Mouse (Mus musculus) lung, embryonic 16.5 days (tissue): ENCODE measurements at regions not wholly inside any gene's neighbourhood (a gene's known extent, or its start where the extent isn't known, plus 50 kb on each side); places are given as distances from the start of the nearest gene placed in this dataset.

ENCODE experiments used
- ATAC-seq: fragments of 200-750 bp; cut with Nextera tagmentation; 2 replicates; pipeline ENCODE4 v1.8.0; 2017; ENCODE audit warnings: low read depth, mild to moderate bottlenecking, moderate library complexity
- H3K27ac ChIP-seq: fragments of 300-500 bp; sonication (generic); 2 replicates; pipeline ENCODE4 v1.5.1; 2014; ENCODE audit warnings: mild to moderate bottlenecking, control low read depth, low read length
- H3K27me3 ChIP-seq: fragments of 300-500 bp; sonication (generic); 2 replicates; pipeline ENCODE4 v1.6.1; 2014; ENCODE audit warnings: low read depth, low read length, mixed read lengths; ENCODE audit not compliant: control insufficient read depth, insufficient read depth
- H3K36me3 ChIP-seq: fragments of 300-500 bp; sonication (generic); 2 replicates; pipeline ENCODE4 v1.6.1; 2014; ENCODE audit warnings: low read length; ENCODE audit not compliant: control insufficient read depth, insufficient read depth
- H3K4me1 ChIP-seq: fragments of 300-500 bp; sonication (generic); replicated peaks from 2 replicates; pipeline ENCODE4 v1.6.1; 2014; ENCODE audit warnings: low read length, mixed read lengths; ENCODE audit not compliant: control insufficient read depth, insufficient read depth
- H3K4me2 ChIP-seq: fragments of 300-500 bp; sonication (generic); 2 replicates; pipeline ENCODE4 v1.6.1; 2014; ENCODE audit warnings: low read depth, low read length, control low read depth
- H3K4me3 ChIP-seq: fragments of 300-500 bp; sonication (generic); 2 replicates; pipeline ENCODE4 v1.5.1; 2014; ENCODE audit warnings: mild to moderate bottlenecking, low read length, control low read depth
- H3K9ac ChIP-seq: fragments of 300-500 bp; sonication (generic); 2 replicates; pipeline ENCODE4 v1.6.1; 2014; ENCODE audit warnings: low read length, control low read depth
- H3K9me3 ChIP-seq: fragments of 300-500 bp; sonication (generic); 2 replicates; pipeline ENCODE4 v1.6.1; 2016; ENCODE audit warnings: low read length; ENCODE audit not compliant: control insufficient read depth
- WGBS: fragments of 180-500 bp; shearing (Covaris S2); extraction: QIAGEN DNeasy Blood & Tissue Kit; methylation state at CpG from one replicate; pipeline ENCODE4 v1.1.7; 2014; 5-methylcytosine and 5-hydroxymethylcytosine counted together

- no peak for ATAC-seq
- Histone ChIP-seq H3K36me3 (no peaks in the 10 kb centered on the region), H3K4me2 (no peak overlapping the region), H3K9ac (no peak overlapping the region), H3K4me1 (peaks cover 8% of the 10 kb centered on the region), H3K27ac (no peak overlapping the region), H3K27me3 (no peaks in the 10 kb centered on the region), H3K4me3 (no peak overlapping the region), H3K9me3 (0 out of 2 replicates have a peak, but pooled peaks cover 3% of the 10 kb centered on the region)
- WGBS = 38% methylated on average over 4 of the region's 4 CpGs
Measured at GRCm38 (mm10) chr2:28141975-28142374, 50.8 kb upstream of the Olfm1 start.

DNA sequence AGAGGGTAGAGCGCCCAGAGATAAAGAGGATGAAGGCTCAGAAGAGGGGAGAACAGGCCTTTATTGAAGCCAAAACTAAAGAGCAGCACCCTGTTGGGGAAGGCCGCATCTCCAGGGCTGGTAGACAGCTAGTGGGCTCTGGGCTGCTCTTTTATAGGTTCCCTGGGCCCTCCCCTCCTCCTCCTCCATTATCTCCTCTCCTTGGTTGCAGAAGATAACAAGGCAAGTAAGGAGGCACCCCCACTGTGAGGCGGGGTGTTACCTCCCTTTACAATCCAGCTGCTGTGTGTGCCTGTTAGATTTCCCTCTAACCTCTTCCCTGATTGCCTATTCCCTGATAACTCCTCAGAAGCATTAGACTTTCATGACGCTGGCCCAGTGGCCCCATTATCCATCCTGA lies 51.2 kb upstream of the Olfm1 start:
- no peak overlapping the region for H3K4me2 ChIP-seq
- H3K27me3 ChIP-seq = no peaks in the 10 kb centered on the region
- no peak for ATAC-seq
- no peak overlapping the region for H3K27ac ChIP-seq
- no peak overlapping the region for H3K9ac ChIP-seq
- H3K36me3 ChIP-seq = no peaks in the 10 kb centered on the region
- H3K9me3 ChIP-seq = 0 out of 2 replicates have a peak, but pooled peaks cover 3% of the 10 kb centered on the region
- H3K4me3 ChIP-seq = no peak overlapping the region
- WGBS = 41% methylated on average over 4 of the region's 4 CpGs
- H3K4me1 ChIP-seq = peaks cover 8% of the 10 kb centered on the region

- no peaks in the 10 kb centered on the region for H3K36me3 ChIP-seq
- 28% methylated on average over 6 of the region's 6 CpGs for WGBS
- no peak overlapping the region for H3K4me3 ChIP-seq
- H3K4me2 ChIP-seq = no peak overlapping the region
- no peak overlapping the region for H3K9ac ChIP-seq
- no peaks in the 10 kb centered on the region for H3K27me3 ChIP-seq
- no peaks in the 10 kb centered on the region for H3K9me3 ChIP-seq
- peak; percentile 57; the same call in 1 of the 2 replicates for ATAC-seq
- H3K4me1 ChIP-seq = peaks cover 8% of the 10 kb centered on the region
- no peak overlapping the region for H3K27ac ChIP-seq
Measured at GRCm38 (mm10) chr2:28138583-28138982, 53.9 kb upstream of the Fcnb start.

DNA sequence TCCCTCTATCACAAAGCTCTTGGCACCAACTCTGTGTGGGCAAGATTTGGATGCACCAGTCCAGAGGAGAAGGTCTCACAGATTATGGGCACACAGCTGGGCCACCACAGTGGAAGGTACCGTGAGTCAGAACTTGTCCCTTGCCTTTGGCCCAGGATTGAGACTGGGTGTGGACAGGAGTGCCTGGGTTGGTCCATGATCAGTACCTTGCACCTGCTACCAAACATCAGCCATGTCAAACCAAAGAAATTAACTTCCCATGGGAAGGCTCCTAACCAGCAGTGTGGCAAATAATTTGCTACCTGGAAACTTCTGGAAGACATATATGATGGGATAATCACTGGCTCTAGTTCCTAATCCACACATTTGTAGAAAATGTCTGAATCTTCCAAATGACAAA lies 49.9 kb upstream of the Fcnb start:
- H3K4me3 ChIP-seq = no peak overlapping the region
- H3K4me2 ChIP-seq = no peak overlapping the region
- no peaks in the 10 kb centered on the region for H3K36me3 ChIP-seq
- no peak overlapping the region for H3K9ac ChIP-seq
- no peaks in the 10 kb centered on the region for H3K9me3 ChIP-seq
- no peak for ATAC-seq
- H3K27ac ChIP-seq = no peak overlapping the region
- peaks cover 8% of the 10 kb centered on the region for H3K4me1 ChIP-seq
- H3K27me3 ChIP-seq = no peaks in the 10 kb centered on the region
- 87% methylated on average over 1 of the region's 1 CpGs for WGBS
